Mouse (Mus musculus) embryonic facial prominence, embryonic 10.5 days (tissue): Measurements from ENCODE around the gene Socs3. TPM values are rescaled to one million over a fixed set of nuclear protein-coding genes. Genes with fewer than 3 reads are reported as not detected.
A peak's percentile ranks its signal among the peaks of the same experiment; 100 is the strongest.

Source experiments
- DNase-seq: peaks from one replicate; pipeline ENCODE4 v3.0.0-alpha.2; 2017; ENCODE audit warnings: low spot score
- H3K27ac ChIP-seq: fragments of 300-500 bp; sonication (generic); replicated peaks from 2 replicates; pipeline ENCODE4 v1.5.1; 2016; ENCODE audit warnings: mild to moderate bottlenecking
- H3K27me3 ChIP-seq: fragments of 300-500 bp; sonication (generic); replicated peaks from 2 replicates; pipeline ENCODE4 v1.6.1; 2016; ENCODE audit warnings: low read depth, mild to moderate bottlenecking; ENCODE audit not compliant: poor library complexity, severe bottlenecking
- H3K36me3 ChIP-seq: fragments of 300-500 bp; sonication (generic); replicated peaks from 2 replicates; pipeline ENCODE4 v1.6.1; 2016; ENCODE audit warnings: mild to moderate bottlenecking, moderate library complexity
- H3K4me1 ChIP-seq: fragments of 300-500 bp; sonication (generic); 2 replicates; pipeline ENCODE4 v1.6.1; 2016
- H3K4me3 ChIP-seq: fragments of 300-500 bp; sonication (generic); 2 replicates; pipeline ENCODE4 v1.5.1; 2016; ENCODE audit warnings: mild to moderate bottlenecking, moderate library complexity
- H3K9me3 ChIP-seq: fragments of 300-500 bp; sonication (generic); 2 replicates; pipeline ENCODE4 v1.6.1; 2016; ENCODE audit warnings: mild to moderate bottlenecking
- WGBS: fragments of 180-500 bp; shearing (Covaris S2); methylation state at CpG from one replicate; pipeline ENCODE4 v1.1.7; 2016; 5-methylcytosine and 5-hydroxymethylcytosine counted together
- polyA plus RNA-seq: library from polyadenylated mRNA; unstranded; fragments of >200 nt; fragmentation: Nextera tagmentation; extraction: Ambion mirVana; gene quantifications from 2 replicates; pipeline ENCODE4 v1.2.1, GENCODE M21; 2016

Gene Socs3
- polyA plus RNA-seq, 1 experiment from 2014 or later, result 16.7 TPM

DNA sequence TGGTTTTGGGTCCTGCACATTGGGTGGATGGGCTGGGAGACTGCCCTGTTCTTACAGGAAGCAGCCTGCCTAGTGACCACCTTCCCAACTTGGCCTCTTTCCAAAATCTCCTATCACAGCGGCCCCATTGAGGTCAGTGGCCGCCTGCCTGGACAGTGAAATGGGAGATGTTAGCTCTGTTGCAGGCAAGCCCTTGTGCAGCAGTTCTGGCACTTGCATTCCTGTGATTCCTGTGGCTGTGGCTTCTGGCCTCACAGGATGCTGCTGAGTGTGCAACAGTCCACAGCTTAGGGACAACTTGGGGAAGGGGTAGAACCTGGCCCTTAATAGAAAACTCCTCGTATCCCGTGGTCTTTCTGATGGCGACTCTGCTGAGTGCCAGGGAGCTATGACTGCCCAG is 33.9 kb upstream of the Socs3 start:
- H3K36me3 ChIP-seq, result peaks cover 88% of the 10 kb centered on the region

DNA sequence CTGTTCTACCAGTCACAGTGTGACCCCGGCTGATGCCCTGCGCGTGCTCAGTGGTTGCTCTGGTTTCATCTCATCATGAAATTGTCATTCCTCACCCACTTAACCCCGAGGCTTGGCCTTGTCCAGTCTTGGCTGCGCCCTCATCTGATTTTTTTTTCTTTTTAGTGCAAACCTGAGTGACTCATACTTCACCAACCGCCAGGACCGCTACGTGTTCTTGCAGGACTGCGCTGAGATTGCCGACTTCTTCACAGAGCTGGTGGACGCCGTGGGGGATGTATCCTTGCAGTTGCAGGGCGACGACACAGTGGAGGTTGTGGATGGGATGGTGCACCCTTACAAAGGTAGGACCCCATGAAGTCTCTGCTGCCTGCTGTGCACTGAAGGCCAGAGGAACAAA is 33.3 kb upstream of the Socs3 start:
- no peaks in the 10 kb centered on the region for H3K27me3 ChIP-seq
- 95% methylated on average over 14 of the region's 14 CpGs for WGBS
- no peaks in the 10 kb centered on the region for H3K9me3 ChIP-seq
- H3K36me3 ChIP-seq, result peaks cover 93% of the 10 kb centered on the region
- no peak for DNase-seq
- no peak overlapping the region for H3K4me3 ChIP-seq
- H3K27ac ChIP-seq, result no peak overlapping the region
- H3K4me1 ChIP-seq, result peaks cover 28% of the 10 kb centered on the region

More for the DNA sequence above, 33.9 kb upstream of the Socs3 start:
- Histone ChIP-seq H3K27ac (no peak overlapping the region), H3K9me3 (no peaks in the 10 kb centered on the region), H3K27me3 (no peaks in the 10 kb centered on the region), H3K4me3 (no peak overlapping the region), H3K4me1 (peaks cover 28% of the 10 kb centered on the region)
- 81% methylated on average over 5 of the region's 5 CpGs for WGBS
- no peak for DNase-seq

- Histone ChIP-seq H3K27ac (no peak overlapping the region), H3K4me1 (peaks cover 25% of the 10 kb centered on the region), H3K36me3 (peaks cover 81% of the 10 kb centered on the region), H3K27me3 (no peaks in the 10 kb centered on the region), H3K9me3 (no peaks in the 10 kb centered on the region), H3K4me3 (no peak overlapping the region)
- no peak for DNase-seq
- 87% methylated on average over 7 of the region's 7 CpGs for WGBS
Observed at GRCm38 (mm10) chr11:118000565-118001215, 30.8 kb upstream of the Socs3 start.

DNA sequence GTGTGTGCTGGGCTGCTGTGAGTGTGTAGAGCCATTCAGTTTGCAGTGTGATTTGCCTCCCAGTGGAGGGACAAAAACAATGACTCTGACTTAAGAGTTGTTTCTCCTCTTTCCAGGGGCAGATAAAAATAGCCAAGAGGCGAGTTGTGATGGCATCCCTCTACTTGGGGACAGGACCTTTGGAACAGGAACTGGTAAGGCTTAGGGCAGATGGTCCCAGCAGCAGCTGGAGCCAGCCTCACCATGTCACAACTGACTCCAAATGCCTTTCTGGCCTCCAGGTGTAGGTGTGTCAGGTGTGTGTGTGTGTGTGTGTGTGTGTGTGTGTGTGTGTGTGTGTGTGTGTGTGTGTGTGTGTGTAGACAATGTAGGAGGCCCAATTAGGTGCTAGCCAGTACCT is 30.2 kb upstream of the Socs3 start:
- Histone ChIP-seq H3K4me1 (peaks cover 29% of the 10 kb centered on the region), H3K36me3 (peaks cover 74% of the 10 kb centered on the region), H3K4me3 (no peak overlapping the region), H3K27ac (no peak overlapping the region), H3K27me3 (no peaks in the 10 kb centered on the region), H3K9me3 (no peaks in the 10 kb centered on the region)
- 63% methylated on average over 1 of the region's 1 CpGs for WGBS
- no peak for DNase-seq

DNA sequence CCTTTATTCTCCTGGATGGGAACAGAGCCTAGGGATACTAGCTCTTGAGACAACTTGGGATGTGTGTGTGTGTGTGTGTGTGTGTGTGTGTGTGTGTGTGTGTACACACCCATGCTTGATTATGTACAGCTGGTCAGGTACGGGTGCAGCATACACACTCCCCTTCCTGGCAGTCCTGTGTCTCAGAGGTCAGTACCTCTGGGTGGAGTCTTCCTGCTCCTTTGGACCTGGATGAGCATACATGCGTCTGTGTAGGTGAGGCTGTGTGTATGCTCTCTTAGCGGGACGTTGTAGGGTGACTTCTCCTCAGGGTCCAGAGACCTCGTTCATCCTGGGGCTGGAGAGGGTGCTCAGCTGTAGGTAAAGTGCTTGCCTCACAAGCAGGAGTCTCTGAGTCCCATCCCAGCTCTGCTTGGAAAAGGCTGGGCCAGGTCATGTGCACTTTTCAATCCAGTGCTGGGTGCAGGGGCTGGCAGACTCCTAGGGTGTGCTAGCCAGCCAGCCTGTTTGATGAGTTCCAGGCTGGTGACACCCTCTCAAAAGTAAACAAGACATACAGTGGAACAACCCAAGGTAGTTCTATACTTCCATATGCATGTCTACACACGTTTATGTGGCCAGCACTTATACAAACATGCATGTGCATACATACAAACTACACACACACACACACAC is 29.6 kb upstream of the Socs3 start:
- peaks cover 36% of the 10 kb centered on the region for H3K4me1 ChIP-seq
- H3K27ac ChIP-seq, result no peak overlapping the region
- no peak overlapping the region for H3K4me3 ChIP-seq
- H3K9me3 ChIP-seq, result no peaks in the 10 kb centered on the region
- 91% methylated on average over 6 of the region's 6 CpGs for WGBS
- H3K36me3 ChIP-seq, result peaks cover 68% of the 10 kb centered on the region
- H3K27me3 ChIP-seq, result no peaks in the 10 kb centered on the region
- DNase-seq, result no peak

DNA sequence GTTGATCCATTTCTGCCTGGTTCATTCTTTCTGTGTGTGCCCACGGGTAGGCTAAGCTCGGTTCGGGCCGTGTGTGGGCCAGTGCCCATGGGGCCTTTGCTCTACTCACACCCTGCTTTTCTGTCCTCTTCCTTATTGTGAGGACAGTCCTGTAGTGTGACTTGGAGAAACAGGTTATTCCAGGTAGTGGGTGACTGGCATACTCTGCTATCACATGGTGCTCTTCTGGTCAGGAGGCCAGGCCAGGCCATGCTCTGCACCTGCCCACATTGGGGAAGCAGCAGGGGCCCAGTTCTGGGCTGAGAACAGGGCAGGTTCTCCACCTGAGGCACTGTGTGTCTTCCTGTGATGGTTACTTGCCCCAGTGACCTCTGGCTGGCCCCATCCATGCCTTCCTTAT is 28.5 kb upstream of the Socs3 start:
- Histone ChIP-seq H3K36me3 (peaks cover 57% of the 10 kb centered on the region), H3K27me3 (no peaks in the 10 kb centered on the region), H3K4me1 (peaks cover 44% of the 10 kb centered on the region), H3K27ac (no peak overlapping the region), H3K9me3 (no peaks in the 10 kb centered on the region), H3K4me3 (no peak overlapping the region)
- DNase-seq, result no peak
- 93% methylated on average over 4 of the region's 4 CpGs for whole genome bisulfite sequencing

DNA sequence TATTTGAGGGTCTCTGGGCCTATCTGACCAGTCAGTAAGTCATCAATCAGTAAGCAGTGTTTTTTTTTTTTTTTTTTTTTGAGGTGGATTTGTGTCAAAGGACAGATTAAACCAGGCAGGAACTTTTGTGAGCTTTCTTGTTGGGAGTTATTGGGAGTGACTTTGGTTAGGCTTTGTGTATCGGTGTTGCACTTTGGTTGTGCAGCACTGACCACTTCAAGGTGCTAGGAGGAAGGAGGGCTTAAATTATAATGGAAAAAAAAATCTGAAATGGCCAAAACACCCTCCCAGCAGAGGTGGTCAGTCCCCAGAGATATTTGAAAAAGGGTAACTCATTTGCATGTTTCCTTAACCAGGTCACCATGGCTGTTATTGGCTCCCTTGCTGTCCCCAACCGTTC is 27.2 kb upstream of the Socs3 start:
- no peaks in the 10 kb centered on the region for H3K27me3 ChIP-seq
- no peaks in the 10 kb centered on the region for H3K9me3 ChIP-seq
- no peak for DNase-seq
- no peak overlapping the region for H3K27ac ChIP-seq
- peaks cover 46% of the 10 kb centered on the region for H3K36me3 ChIP-seq
- H3K4me3 ChIP-seq, result no peak overlapping the region
- H3K4me1 ChIP-seq, result peaks cover 57% of the 10 kb centered on the region
- 91% methylated on average over 2 of the region's 2 CpGs for WGBS

DNA sequence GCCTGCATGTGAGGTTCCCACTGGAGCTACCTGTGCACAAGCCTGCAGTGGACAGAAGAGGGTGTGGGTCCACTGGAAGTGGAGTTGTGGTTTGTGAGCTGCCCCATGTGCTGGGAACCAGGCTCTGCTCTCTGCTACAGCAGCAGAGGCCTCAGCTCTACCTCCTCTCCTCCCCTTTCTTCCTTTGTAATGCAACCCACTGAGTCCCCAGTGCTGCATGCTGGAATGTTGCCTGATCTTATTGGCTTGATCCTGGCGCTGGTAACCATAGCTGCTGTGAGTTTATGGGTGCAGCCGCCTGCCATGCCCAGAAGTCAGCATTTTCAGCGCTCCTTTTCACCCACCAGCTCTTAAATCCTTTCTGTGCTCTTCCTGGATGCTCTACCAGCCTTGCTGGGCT is 26.2 kb upstream of the Socs3 start:
- Histone ChIP-seq H3K27me3 (no peaks in the 10 kb centered on the region), H3K4me1 (peaks cover 67% of the 10 kb centered on the region), H3K4me3 (no peak overlapping the region), H3K9me3 (no peaks in the 10 kb centered on the region), H3K36me3 (peaks cover 36% of the 10 kb centered on the region), H3K27ac (no peak overlapping the region; the same call in 1 of the 2 replicates)
- 28% methylated on average over 3 of the region's 3 CpGs for WGBS
- no peak for DNase-seq

- Histone ChIP-seq H3K27ac (peak overlapping the region; percentile 19; the same call in 1 of the 2 replicates), H3K4me3 (no peak overlapping the region), H3K4me1 (peaks cover 68% of the 10 kb centered on the region), H3K36me3 (peaks cover 32% of the 10 kb centered on the region), H3K9me3 (no peaks in the 10 kb centered on the region), H3K27me3 (no peaks in the 10 kb centered on the region)
- WGBS, result 61% methylated on average over 3 of the region's 3 CpGs
- DNase-seq, result no peak
Observed at GRCm38 (mm10) chr11:117995661-117996060, 25.8 kb upstream of the Socs3 start.

GRCm38 (mm10) chr11:117995255-117995654 is 25.4 kb upstream of the Socs3 start:
- Histone ChIP-seq H3K36me3 (peaks cover 28% of the 10 kb centered on the region), H3K4me1 (peaks cover 72% of the 10 kb centered on the region), H3K27me3 (no peaks in the 10 kb centered on the region), H3K4me3 (no peak overlapping the region), H3K27ac (0 out of 2 replicates have a peak overlapping the region, but pooled peaks have one; percentile 19), H3K9me3 (no peaks in the 10 kb centered on the region)
- DNase-seq, result no peak
- WGBS, result 58% methylated on average over 2 of the region's 2 CpGs

DNA sequence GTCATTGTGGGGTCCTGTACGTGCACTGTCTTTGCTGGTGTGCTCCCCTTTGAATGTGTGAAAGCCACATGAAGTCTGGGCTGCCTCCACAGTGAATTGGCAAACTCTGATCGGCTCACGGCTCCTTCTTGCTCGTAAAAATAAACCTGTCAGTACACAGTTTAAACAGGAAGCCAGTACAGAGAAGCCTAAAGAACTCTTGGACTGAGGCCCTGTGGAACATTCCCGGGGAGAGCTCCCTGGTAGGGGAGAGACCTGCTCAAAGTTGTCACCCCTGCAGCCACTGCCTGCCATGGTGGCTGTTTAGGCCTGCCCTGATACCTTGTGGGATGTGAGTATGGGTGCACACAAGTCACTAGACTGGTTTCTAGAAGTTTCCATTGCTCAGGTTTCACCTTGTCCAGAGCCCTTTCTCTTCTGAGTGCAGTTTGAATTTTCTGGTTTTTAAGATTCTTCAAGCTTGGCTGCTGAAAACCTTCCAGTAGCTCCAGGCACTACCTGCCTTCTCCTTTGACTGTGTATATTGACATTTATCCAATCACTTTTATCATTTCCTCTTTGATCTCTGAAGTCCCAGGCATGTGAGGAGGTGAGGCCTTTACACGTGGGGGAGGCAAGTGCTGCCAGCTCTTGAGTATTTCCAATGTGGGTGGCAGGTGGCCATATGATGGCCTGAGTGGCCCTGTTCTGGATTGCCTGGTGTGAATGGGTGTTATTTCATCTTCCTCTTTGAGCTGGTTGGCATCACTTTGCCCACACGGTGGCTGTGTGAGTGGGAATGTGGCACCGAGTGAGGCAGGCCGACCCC is 24.6 kb upstream of the Socs3 start:
- DNase-seq, result no peak
- no peak overlapping the region for H3K4me3 ChIP-seq
- 75% methylated on average over 9 of the region's 9 CpGs for WGBS
- H3K4me1 ChIP-seq, result peaks cover 78% of the 10 kb centered on the region
- no peaks in the 10 kb centered on the region for H3K27me3 ChIP-seq
- no peak overlapping the region for H3K27ac ChIP-seq
- H3K9me3 ChIP-seq, result no peaks in the 10 kb centered on the region
- peaks cover 20% of the 10 kb centered on the region for H3K36me3 ChIP-seq

- no peak for DNase-seq
- H3K9me3 ChIP-seq, result no peaks in the 10 kb centered on the region
- H3K27me3 ChIP-seq, result no peaks in the 10 kb centered on the region
- H3K4me3 ChIP-seq, result no peak overlapping the region
- H3K27ac ChIP-seq, result no peak overlapping the region
- H3K4me1 ChIP-seq, result peaks cover 76% of the 10 kb centered on the region
- H3K36me3 ChIP-seq, result peaks cover 10% of the 10 kb centered on the region
- 74% methylated on average over 14 of the region's 14 CpGs for WGBS
Observed at GRCm38 (mm10) chr11:117993190-117994175, 23.6 kb upstream of the Socs3 start.
